8 mouse cellular contexts compared by ENCODE assay signal in genomic region chr9:106356323-106356844, GRCm38 (mm10). TPM values are rescaled to one million over a fixed set of nuclear protein-coding genes. Genes with fewer than 3 reads are reported as not detected.
A peak's percentile ranks its signal among the peaks of the same experiment; 100 is the strongest.
DNase-seq lines count a peak whose midpoint lies in the region; ATAC-seq and TF ChIP-seq lines count a peak whose summit lies in the region.

No protein-coding gene starts in this region.

- H3K4me1 ChIP-seq in hindbrain, embryonic 10.5 days (replicated peaks) = peaks cover 63% of the 10 kb centered on the region
- H3K4me1 ChIP-seq in hindbrain, postnatal 0 days (ENCODE audit: insufficient read depth, low read length) = no peaks in the 10 kb centered on the region
- peaks cover 35% of the 10 kb centered on the region for H3K4me1 ChIP-seq in liver, embryonic 12.5 days
- no peaks in the 10 kb centered on the region for H3K4me1 ChIP-seq in forebrain, embryonic 15.5 days

- no peak overlapping the region for H3K9ac ChIP-seq in hindbrain, postnatal 0 days (replicated peaks; ENCODE audit: low read length)
- no peak overlapping the region for H3K9ac ChIP-seq in liver, embryonic 12.5 days
- H3K9ac ChIP-seq in forebrain, embryonic 15.5 days (replicated peaks) = no peak overlapping the region

- H3K27ac ChIP-seq in hindbrain, embryonic 10.5 days = peak overlapping the region; percentile 79
- no peak overlapping the region for H3K27ac ChIP-seq in hindbrain, postnatal 0 days
- H3K27ac ChIP-seq in liver, embryonic 12.5 days = peak overlapping the region; percentile 41
- H3K27ac ChIP-seq in forebrain, embryonic 15.5 days (replicated peaks) = no peak overlapping the region

- no peak overlapping the region for H3K4me3 ChIP-seq in hindbrain, embryonic 10.5 days
- no peak overlapping the region for H3K4me3 ChIP-seq in hindbrain, postnatal 0 days (ENCODE audit: low read length)
- H3K4me3 ChIP-seq in liver, embryonic 12.5 days = no peak overlapping the region
- no peak overlapping the region for H3K4me3 ChIP-seq in forebrain, embryonic 15.5 days

- no peaks in the 10 kb centered on the region for H3K9me3 ChIP-seq in hindbrain, embryonic 10.5 days
- H3K9me3 ChIP-seq in hindbrain, postnatal 0 days (ENCODE audit: low read length) = no peaks in the 10 kb centered on the region
- no peaks in the 10 kb centered on the region for H3K9me3 ChIP-seq in liver, embryonic 12.5 days (replicated peaks)
- no peaks in the 10 kb centered on the region for H3K9me3 ChIP-seq in forebrain, embryonic 15.5 days

- no peak for TF ChIP-seq CTCF in hindbrain, postnatal 0 days (IDR thresholded peaks at IDR 0.05; ENCODE audit: low read depth)

- no peak overlapping the region for H3K4me2 ChIP-seq in hindbrain, postnatal 0 days (ENCODE audit: low read depth, low read length)
- H3K4me2 ChIP-seq in liver, embryonic 12.5 days = no peak overlapping the region
- H3K4me2 ChIP-seq in forebrain, embryonic 15.5 days (replicated peaks) = no peak overlapping the region

- peak; percentile 80 for DNase-seq in hindbrain, embryonic 10.5 days (ENCODE audit: low spot score)
- no peak for DNase-seq in hindbrain, postnatal 0 days (ENCODE audit: low spot score)
- no peak for DNase-seq in testis, postnatal 14 days (ENCODE audit: low spot score)
- no peak for DNase-seq in layer of hippocampus, adult 8-10 months (ENCODE audit: low spot score in 2 of 2)

- peaks cover under 1% of the 10 kb centered on the region for H3K36me3 ChIP-seq in hindbrain, embryonic 10.5 days
- no peaks in the 10 kb centered on the region for H3K36me3 ChIP-seq in hindbrain, postnatal 0 days (ENCODE audit: insufficient read depth, low read length)
- H3K36me3 ChIP-seq in liver, embryonic 12.5 days = no peaks in the 10 kb centered on the region
- H3K36me3 ChIP-seq in forebrain, embryonic 15.5 days = no peaks in the 10 kb centered on the region

- 68% methylated on average over 10 of the region's 10 CpGs for WGBS in hindbrain, embryonic 10.5 days
- WGBS in hindbrain, postnatal 0 days = 69% methylated on average over 5 of the region's 10 CpGs
- WGBS in liver, embryonic 12.5 days (ENCODE audit: insufficient replicate concordance) = 54% methylated on average over 10 of the region's 10 CpGs
- 82% methylated on average over 10 of the region's 10 CpGs for WGBS in forebrain, embryonic 15.5 days

- no peaks in the 10 kb centered on the region for H3K27me3 ChIP-seq in hindbrain, embryonic 10.5 days (ENCODE audit: insufficient read depth, poor library complexity, severe bottlenecking)
- H3K27me3 ChIP-seq in hindbrain, postnatal 0 days (ENCODE audit: insufficient read depth, low read length) = no peaks in the 10 kb centered on the region
- no peaks in the 10 kb centered on the region for H3K27me3 ChIP-seq in liver, embryonic 12.5 days (replicated peaks)
- no peaks in the 10 kb centered on the region for H3K27me3 ChIP-seq in forebrain, embryonic 15.5 days

- no peak for ATAC-seq in hindbrain, postnatal 0 days
- peak; percentile 30 for ATAC-seq in common myeloid progenitor, adult 5-6 weeks (replicated peaks; ENCODE audit: low read depth, poor library complexity, severe bottlenecking)
- peak; percentile 34; the same call in 1 of the 2 replicates for ATAC-seq in granulocyte monocyte progenitor cell, adult 5-6 weeks (replicated peaks; ENCODE audit: poor library complexity, severe bottlenecking)
- 0 out of 2 replicates have a peak, but pooled peaks have one; percentile 6 for ATAC-seq in liver, embryonic 12.5 days
- ATAC-seq in forebrain, embryonic 15.5 days (replicated peaks) = no peak

RNA-seq across cellular contexts. Expression of gene Dusp7, which starts 12.0 kb away (rescaled TPM):
- 16.1 and 16.6 TPM in 2 replicates for polyA plus RNA-seq in hindbrain, embryonic 10.5 days (2016; fragmentation: Nextera tagmentation; extraction: Ambion mirVana)
- 56.0 and 66.4 TPM in 2 replicates for total RNA-seq in hindbrain, postnatal 0 days (2014; rRNA removed)
- polyA plus RNA-seq in hindbrain, postnatal 0 days (2015; fragmentation: Nextera tagmentation; extraction: Ambion mirVana) = 12.7 and 13.7 TPM in 2 replicates
- total RNA-seq in common myeloid progenitor, adult 5-6 weeks (2017) = 10.1 and 23.6 TPM in 2 replicates
- total RNA-seq in granulocyte monocyte progenitor cell, adult 5-6 weeks (2014; fragmentation: Nextera tagmentation) = 44.7 and 46.2 TPM in 2 replicates
- total RNA-seq in granulocyte monocyte progenitor cell, adult 5-6 weeks (2017) = 13.0 and 14.0 TPM in 2 replicates
- 10.4 and 10.5 TPM in 2 replicates for polyA plus RNA-seq in liver, embryonic 12.5 days (2016; fragmentation: Nextera tagmentation; extraction: Ambion mirVana)
- 10 to 100 TPM; 78.0 to 84.8 (median 80.5) TPM for total RNA-seq in layer of hippocampus, adult 8-10 months (2022)
- polyA plus RNA-seq in forebrain, embryonic 15.5 days (2015; fragmentation: Nextera tagmentation; extraction: Ambion mirVana) = 9.2 and 10.4 TPM in 2 replicates

Comparison
In these comparisons a context has a peak if more than half of its experiments do, and no peak if none do; other contexts are left out.
1. H3K27ac ChIP-seq: peak in hindbrain, embryonic 10.5 days (single experiment) and liver, embryonic 12.5 days (single experiment); none in hindbrain, postnatal 0 days (single experiment) and forebrain, embryonic 15.5 days (single experiment).
2. ATAC-seq: peak in common myeloid progenitor, adult 5-6 weeks (single experiment), granulocyte monocyte progenitor cell, adult 5-6 weeks (single experiment) and liver, embryonic 12.5 days (single experiment); none in hindbrain, postnatal 0 days (single experiment) and forebrain, embryonic 15.5 days (single experiment).